Mouse (Mus musculus) retina, embryonic 14.5 days (tissue): ENCODE measurements around the gene Tle2.

Source experiments
- DNase-seq: peaks from one replicate; pipeline ENCODE4 v3.0.0-alpha.2; 2015; ENCODE audit warnings: low spot score

Tle2 gene

DNA sequence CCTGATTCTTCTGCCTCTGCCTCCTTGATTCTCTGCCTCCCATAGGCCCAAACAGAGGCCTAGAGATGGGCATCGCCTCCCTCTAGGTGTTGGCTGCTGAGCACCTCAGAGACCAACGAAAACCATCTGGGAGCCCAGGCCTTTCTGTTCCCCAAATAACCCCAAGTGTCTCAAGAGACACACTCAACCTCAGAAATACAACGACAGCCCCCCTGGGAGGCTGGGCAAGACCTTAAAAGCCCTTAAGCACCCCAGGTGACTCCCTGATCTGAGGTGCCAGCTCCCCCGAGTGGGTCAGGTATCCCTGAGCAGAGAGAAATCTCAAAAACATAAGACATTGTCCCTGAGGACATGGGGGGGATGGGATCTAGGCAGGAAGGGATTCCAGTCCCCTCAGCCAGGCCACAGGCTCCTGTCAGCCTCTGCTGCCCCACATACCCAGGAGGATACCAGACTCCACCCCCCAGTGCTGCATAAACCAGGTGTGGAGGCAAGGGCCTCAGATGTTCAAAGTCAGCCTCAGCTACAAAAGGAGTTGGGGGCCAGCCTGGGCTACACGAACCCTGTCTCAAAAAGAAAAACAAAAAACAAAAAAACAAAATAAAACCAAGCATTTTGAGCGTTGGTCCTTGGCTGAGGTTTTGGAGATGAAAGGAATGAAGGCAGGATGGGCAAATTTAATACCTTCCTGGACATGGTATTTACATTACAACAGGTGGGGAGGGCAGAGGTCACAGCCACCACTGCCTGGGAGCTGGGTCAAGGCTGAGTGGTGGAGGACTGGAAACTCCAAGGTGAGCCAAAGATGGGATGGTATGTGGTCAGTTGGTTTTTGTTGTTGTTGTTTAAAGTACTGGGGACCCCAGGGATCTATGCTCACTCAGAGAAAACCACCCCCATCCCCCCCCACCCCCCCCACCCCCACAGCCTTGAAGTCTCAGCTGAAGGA is 20.3 kb upstream of the Tle2 start:
- no peak for DNase-seq

DNA sequence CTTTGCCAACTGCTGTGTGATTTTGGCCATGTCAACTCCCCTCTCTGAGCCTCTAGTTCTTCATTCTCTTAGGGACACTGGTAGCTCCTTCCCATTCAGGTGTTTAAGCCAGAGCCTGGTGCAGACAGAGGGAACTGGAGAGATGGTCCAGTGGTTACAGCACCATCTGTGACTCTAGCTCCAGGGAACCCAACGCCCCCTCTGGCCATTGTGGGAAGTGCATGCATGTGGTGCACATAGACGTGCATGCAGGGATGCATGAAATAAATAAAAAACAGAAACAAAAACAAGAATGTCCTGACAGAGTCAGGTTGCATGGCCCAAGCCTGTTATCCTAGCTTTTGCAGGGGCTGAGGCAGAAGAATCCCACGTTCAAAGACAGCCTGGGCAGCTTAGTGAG is 18.1 kb upstream of the Tle2 start:
- no peak for DNase-seq

DNA sequence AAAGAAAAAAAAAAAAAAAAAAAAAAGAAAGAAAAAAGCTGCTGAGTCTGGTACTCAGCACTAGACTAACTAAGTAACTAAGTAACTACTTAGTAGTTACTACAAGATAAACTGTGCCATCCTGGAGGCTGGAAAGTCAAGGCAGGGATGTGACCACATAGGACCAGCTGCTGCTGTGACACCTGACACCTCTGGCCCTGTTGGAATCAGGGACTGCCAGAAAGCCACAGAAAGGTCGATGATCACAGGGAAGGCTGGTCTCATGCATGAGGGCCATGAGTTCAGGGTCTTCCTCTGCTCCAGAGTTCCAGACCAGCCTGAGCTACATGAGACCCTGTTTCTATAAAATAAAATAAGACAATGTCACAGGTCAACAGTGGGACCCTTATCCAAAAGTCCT is 16.9 kb upstream of the Tle2 start:
- DNase-seq: no peak

DNA sequence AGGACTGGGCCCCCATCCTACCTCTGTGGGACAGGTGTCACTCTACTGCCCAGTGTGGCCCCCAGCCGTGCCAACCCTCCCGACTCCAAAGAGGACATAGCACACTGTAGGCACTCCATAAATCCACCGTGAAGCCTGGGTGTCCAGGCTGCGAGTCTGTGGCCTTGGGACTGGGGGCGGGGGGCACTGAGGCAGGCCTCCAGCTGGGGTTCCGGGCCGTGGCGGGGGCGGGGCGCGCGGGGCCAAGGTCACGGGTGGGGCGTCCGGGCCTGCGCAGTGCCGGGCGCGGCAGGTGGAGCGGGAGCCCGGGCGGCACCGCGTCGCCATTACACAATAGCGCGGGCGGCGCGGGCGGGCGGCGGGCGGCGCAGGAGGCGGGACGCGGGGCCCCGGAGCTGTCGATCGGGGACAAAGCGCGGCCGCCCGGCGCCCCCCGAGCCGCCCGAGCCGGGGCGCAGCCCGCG is 15.2 kb upstream of the Tle2 start, which contains the start of gene Aes:
Aes (plus strand) TSS at position 326 of the 464 bp plus-strand sequence.
- DNase-seq: peak; percentile 58

DNA sequence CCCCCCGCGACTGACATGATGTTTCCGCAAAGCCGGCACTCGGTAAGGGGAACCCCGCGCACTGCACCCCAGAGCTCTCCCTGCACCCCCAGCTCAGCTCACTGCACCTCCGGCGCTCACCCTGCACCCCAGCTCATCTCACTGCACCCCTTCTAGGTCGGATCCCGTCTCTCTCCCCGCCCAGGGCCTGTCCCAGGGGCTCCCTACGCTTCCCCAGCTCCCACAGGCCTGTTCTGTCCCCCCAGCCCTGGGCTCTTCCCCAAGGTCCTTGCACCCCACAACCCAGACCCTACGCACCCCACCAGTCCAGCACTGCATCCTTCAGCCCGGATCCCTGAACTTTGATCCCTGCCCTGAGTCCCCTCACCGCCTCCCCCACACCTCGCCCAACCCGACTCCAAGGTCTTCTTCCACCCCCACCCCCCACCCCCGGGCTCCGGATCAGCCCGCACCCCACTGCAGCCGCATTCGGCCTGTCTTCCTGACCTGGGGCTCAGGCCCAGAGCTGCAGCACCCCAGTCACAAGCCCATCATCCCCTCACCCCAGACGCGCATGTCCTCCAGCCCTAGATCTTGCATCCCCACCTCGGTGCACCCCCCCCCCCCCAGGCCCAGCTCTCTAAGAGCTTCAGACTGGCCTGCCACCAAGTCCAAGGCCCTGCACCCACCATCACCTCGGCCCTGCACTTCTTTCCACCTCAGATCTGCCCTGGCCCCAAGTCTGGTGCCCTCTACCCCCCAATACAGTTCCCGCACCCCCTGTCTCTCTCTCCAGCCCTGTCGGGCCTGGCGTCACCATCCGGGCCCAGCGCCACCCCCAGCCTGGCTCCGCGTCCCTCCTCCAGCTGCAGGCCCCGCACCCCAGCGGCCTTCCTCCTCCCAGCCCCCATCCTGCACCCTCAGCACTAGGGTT is 14.5 kb upstream of the Tle2 start:
- peak; percentile 44 for DNase-seq

DNA sequence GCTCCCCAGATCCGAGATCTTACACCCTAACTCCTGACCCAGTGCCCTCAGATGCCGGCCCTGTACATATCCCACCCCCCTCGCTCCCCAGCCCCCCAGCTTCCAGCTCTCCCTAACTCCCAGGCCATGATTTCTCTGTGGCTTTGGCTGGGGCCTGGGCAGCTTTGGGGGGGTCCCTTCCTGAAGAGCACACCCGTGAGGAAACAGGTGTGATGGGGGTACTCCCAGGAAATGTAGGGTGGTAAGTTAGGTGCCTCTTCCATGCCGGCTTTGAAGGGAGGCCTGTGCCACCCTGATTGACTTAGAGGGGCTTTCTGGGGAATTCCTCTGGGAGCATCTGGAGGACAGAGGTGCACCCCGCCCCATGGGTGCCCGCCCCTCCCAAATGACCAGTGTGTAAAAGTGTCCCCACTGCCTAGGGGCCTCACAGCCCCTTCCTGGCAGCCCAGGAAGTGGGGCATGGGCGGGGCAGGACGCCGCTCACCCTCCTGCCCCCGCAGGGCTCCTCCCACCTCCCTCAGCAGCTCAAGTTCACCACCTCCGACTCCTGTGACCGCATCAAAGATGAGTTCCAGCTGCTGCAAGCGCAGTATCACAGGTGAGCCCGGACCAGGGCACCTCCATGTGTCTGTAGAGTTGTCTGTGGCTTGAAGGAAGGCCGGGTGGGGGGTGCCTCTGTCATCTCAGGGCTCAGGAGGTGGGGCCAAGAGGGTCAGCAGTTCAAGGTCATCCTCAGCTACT is 13.5 kb upstream of the Tle2 start:
- DNase-seq: peak; percentile 29

DNA sequence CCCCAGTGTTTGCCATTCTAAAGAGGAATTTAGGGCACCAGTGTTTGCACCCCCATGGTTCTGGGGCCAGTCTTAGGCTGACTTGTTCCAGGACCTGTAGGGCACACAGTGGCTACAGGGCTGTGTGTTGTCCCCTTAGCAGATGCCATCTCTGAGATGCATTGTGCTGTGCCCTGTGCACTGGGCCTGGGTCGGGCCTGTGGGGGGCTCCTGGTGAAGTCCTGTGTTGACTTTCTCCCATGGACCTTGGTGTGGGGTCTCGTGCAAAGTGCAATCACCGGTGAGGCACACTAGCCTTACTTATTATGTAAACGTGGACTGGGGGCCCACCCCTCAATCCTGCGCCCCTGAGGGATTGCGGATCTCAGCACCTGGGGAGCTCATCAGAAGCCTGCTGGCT is 11.9 kb upstream of the Tle2 start:
- DNase-seq: no peak

DNA sequence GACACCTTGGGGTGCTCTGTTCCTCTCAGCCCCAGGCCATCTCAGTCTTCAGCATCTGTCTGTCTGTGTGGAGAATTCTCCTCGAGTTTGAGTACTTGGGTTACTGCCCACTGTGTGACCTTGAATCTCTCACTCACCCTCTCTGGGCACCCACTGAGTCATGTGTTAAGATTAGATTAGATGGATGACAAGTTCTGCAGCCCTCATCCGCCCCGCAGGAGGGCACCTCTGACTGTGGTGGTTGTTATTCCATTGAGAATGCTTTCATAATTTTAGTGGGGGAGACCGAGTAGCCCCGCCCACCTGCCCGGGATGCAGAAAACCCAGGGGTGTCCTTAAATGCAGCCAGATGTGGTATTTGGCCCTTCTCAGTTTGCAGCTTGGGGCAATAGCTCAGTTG is 10.9 kb upstream of the Tle2 start:
- no peak for DNase-seq

DNA sequence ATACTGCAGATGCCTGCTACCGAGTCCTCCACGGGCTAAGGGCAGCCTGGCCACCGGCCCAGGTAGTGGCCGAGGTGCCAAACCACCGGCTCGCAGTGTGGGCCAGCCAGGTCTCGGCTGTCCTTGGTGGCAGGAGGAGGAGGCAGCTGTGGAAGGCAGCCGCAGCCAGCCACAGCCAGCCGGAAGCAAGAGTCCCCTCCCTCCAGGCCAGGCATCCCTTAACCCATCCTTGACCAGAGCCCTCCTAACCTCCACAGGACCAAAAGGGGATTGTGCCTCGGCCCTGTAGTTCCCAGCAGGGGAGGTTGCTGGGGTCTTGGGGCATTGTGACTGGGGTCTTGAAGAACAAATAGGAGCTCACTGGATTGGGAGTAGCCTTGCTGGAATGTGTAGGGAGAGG is 10.1 kb upstream of the Tle2 start:
- DNase-seq: peak; percentile 49

DNA sequence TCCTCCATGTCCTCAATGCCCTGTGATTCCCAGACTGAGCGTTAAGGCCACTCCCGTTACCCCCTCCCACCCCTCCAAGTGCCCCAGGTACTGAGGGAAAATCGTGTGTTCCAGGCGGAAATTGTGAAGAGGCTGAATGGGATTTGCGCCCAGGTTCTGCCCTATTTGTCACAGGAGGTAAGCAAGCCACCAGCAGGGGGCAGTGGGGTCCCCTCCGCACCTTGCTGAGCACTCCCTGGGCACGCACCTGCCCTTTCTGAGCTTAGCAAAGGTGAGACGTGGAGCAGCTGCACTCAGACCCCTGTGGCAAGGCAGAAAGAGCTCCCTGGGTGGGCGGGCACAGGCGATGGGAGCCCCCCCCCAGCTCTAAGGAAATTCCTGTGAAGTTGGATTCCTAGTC is 9.6 kb upstream of the Tle2 start:
- peak; percentile 70 for DNase-seq

DNA sequence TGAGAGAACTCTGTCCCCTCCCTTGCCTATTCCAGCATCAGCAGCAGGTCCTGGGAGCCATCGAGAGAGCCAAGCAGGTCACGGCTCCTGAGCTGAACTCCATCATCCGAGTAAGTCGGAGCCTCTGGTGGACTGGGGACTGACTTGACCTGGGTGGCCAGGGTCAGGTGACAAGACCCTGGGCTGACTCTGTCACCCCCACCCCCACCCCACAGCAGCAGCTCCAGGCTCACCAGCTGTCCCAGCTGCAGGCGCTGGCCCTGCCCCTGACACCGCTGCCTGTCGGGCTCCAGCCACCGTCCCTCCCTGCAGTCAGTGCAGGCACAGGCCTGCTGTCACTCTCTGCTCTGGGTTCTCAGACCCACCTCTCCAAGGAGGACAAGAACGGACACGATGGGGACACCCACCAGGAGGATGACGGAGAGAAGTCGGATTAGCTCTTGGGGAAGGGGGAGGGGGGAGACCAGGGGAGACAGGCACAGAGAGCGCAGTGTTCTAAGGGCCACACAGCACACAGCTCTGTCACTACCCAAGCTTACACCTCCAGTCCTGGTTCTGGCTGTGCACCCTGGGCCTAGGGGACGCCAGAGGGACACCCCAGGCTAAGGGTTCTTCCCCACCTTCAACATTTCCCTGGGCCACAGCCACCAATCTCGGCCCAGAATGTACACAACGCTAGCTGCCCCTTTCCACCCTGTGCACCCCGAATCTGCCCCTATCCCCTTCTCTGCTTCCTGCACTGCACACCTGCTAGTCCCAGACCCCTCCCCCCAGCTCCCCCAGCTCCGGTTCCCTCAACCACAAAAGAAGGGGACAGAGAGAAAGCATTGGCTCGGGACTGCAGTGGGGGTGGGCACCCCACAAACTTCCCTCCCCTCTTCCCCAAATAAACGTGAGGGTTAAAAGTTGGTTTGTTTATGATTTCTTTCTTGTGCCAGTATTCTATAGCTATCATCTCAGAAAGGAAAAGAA is 8.8 kb upstream of the Tle2 start:
- no peak for DNase-seq

DNA sequence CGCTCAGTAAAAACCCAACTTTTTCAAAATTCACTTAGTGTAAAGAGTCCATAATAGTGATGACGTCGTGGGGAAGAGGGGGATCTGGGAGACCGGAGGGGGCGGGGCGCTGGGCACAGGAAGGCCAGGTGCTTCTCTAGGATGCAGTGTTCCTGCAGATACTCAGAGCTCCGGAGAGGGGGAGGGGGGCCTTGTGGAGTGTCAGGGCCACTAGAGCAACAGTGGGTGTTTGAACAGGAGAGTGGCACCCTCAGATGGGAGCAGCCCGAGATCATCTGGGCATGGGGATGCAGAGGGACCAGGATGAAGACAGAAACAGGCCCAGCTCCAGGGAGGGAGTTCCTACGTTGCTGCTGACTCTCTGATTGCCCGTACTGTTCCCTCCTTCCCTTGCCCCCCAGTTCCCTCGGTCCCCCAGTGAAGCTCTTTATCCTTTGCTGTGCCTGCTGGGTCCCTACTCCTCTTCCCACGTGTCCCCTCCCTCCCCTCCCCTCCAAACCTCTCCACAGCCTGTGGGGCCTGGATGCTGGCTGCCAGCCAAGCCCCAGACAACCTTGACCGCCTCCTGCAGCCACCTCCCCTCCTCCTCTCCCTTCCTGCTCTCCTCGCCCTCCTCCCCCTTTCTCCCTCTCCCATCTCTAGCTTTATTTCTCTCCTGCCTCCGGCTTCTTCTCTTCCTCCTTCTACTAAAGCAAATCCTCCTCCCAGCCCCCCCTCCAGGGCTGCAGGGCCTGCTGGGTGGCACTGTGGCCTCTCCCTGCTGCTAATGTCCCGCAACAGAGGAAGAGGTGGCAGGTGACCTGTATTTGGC is 5.8 kb upstream of the Tle2 start:
- peak; percentile 62 for DNase-seq

DNA sequence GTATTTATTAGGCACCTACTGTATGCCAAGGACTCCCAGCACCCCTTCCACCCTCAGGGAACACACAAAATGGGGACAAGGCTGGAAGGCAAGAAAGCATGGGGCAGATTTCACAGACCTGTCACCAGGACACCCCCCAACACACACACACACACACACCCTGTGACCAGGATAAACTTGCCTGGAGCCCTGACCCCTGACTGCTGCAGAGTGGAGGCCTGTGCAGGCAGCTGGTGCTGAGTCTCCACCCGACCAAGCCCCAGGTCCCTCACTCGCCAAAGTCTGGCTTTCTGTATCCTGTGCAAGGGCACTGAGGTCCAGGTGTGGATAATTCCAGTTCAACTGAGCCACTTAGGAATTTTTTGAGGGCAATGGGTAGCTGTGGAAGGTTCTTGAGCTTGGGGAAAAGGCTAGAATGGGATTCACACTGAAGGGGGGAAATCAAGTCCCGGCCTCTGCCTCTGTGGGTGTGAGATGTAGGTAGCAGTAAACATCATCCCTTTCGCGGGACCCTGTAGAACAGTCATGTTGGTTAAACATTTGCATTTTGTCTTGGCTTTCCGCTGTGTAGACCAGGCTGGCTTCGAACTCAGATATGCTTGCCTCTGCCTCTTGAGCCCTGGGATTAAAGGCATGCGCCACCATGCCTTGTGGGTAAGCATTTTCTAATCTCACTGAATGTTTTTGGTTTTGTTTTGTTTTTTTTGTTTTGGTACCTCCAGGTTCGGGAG is 4.7 kb upstream of the Tle2 start:
- peak; percentile 33 for DNase-seq

DNA sequence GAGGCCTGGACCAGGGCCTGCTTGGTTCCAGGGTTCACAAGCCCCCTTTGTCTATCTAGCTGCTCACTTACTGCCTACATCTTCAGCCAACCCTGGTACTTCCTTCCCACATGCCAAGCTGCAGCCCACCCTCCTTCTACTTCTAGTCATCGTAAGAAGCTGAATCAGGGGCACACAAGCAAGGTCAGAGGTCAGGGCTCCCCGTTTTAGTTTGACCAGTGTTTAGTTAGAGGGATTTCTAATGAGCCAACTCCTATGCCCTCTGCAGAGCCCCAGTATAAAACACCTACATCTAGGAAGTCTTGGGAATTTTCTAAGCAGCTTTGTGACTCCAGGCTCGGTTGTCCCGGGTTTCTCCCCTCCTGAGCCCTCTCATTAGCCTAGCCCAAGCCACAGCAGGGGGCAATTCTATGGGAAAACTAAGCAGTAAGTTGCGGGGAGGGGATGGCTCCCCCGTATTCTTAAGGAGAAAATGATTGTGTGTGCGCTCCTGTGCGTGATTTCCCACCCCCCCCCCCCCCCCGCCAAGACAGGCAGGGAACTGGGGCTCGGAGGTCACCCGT is 4.0 kb upstream of the Tle2 start:
- DNase-seq: peak; percentile 76

DNA sequence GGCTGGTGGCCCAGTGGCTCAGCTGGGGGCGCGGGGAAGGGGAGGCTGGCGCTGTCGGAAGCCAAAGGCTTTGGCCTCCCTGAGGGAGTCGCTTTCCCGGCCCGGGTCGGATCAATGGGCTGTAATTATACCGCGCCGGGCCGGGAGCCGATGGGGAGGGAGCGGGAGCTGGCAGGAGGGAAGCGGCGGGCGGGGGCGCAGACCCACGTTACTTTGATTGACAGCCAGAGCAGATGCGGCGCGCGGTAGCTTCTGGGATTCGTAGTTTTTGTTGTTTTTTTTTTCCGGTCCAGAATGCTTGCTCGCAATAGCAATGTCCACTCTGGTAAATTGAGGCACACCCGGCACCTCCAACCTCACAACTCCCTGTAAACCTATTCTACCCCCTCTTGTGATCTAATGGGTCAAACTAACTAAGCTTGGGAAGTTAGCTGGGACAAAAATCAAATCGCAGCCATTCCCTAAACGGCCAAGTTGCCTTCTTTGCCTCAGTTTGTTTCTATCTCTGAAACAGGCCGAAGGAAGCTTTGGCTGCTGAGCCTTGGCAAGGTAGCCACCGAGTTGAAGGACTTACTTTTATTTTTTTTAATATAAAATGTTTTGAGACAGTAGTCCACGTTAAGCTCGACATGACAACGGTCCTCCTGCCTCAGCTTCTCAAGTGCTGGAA is 3.4 kb upstream of the Tle2 start:
- DNase-seq: peak; percentile 99

DNA sequence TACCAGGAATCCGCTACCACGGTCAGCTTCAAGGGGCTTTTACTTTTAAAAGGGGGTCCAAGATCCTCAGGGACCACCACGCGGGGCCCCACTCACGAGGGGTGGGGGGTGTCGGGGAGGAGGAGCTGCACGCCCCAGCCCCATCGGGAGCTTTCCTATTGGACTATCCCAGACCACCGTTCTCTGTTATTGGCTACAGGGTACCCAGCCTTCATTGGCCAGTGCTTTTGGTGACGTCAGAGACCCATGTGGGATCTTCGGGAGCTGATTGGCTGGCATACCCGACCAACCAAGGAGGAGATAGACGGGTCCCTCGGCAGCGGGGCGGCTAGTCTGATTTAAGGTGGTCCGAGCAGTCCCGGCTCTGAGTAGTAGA is 2.9 kb upstream of the Tle2 start:
- DNase-seq: peak; percentile 99

DNA sequence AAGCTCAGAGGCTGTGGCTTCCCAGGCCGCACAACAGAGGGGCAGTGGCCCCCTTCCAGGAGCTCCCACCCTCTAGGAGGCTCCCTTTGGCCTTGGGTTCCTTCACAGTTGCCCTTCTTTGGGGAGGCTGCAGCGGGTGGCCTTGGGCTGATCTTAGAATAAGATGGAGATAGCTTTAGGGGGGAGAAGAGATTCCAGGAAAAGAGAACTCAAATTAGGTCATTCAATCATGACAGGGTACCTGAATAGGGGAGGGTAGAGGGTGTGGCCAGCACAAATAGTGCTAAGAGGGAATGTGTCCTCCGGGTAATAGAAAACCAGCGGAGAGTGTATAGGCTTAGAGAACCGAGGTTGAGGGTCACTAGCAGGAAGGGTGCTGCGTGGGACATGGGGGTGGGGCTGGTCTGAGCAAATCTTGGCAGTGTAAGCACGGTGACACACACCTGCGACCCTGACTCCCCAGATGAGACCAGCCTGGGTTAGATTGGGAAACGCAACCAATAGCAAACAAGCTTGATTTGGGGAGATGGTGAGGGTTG is 2.2 kb upstream of the Tle2 start:
- no peak for DNase-seq

DNA sequence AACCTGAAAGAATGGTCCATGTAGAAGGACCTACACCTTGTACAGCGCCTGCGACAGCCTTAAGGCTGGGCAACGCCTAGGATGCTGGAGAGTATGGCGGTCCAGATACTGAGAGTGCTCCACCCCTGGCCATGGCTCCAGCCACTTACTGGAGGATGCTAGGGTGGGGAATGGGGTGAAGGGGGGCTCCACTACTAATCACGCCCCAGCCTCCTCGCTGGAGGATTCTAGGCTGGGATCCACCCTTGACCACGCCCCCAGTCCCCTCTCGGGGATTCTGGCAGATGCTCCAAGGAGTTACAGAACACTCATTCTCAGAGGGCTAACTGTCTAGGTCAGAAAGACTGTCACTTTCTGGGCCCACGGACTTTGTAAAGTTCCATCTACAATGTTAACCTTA is 1.4 kb upstream of the Tle2 start:
- no peak for DNase-seq
